ENCODE assay signal across 7 mouse cellular contexts in genomic region chr8:87660916-87661910, GRCm38 (mm10).
DNase-seq lines count a peak whose midpoint lies in the region; ATAC-seq and TF ChIP-seq lines count a peak whose summit lies in the region.

No protein-coding gene starts in this region.

- no peak overlapping the region for H3K9ac ChIP-seq in forebrain, embryonic 12.5 days
- no peak overlapping the region for H3K9ac ChIP-seq in liver, embryonic 15.5 days

- no peaks in the 10 kb centered on the region for H3K36me3 ChIP-seq in spleen, adult 2 months (ENCODE audit: control insufficient read depth, insufficient read depth, low read length)
- H3K36me3 ChIP-seq in forebrain, embryonic 12.5 days (replicated peaks): peaks cover 5% of the 10 kb centered on the region; the same call in 1 of the 2 replicates
- no peaks in the 10 kb centered on the region for H3K36me3 ChIP-seq in liver, embryonic 15.5 days (replicated peaks)

- H3K27ac ChIP-seq in spleen, adult 2 months (ENCODE audit: insufficient read depth, low read length): no peak overlapping the region
- H3K27ac ChIP-seq in forebrain, embryonic 12.5 days: peak overlapping the region; percentile 70
- H3K27ac ChIP-seq in liver, embryonic 15.5 days (replicated peaks): no peak overlapping the region

- H3K27me3 ChIP-seq in spleen, adult 2 months (ENCODE audit: control insufficient read depth, insufficient read depth, low read length): 0 out of 2 replicates have a peak, but pooled peaks cover 4% of the 10 kb centered on the region
- peaks cover 33% of the 10 kb centered on the region for H3K27me3 ChIP-seq in forebrain, embryonic 12.5 days
- peaks cover 66% of the 10 kb centered on the region for H3K27me3 ChIP-seq in liver, embryonic 15.5 days

- 28% methylated on average over 34 of the region's 34 CpGs for WGBS in spleen, adult 2 months
- WGBS in forebrain, embryonic 12.5 days: 6% methylated on average over 34 of the region's 34 CpGs
- 9% methylated on average over 34 of the region's 34 CpGs for WGBS in liver, embryonic 15.5 days (ENCODE audit: insufficient replicate concordance)

- DNase-seq in spleen, adult 2 months (ENCODE audit: low read depth in 1 of 2, low spot score in 2 of 2): peak in 1 of 2 experiments; percentile 41
- DNase-seq in spleen, adult 12 weeks (ENCODE audit: low spot score): no peak
- DNase-seq in yolk sac, embryonic 10.5 days (ENCODE audit: low spot score): peak; percentile 79
- DNase-seq in left cerebral cortex, adult 18-20 months (ENCODE audit: low spot score in 2 of 2): no peak
- DNase-seq in adrenal gland, adult 18-20 months (ENCODE audit: low spot score in 2 of 2): no peak

- no peak for TF ChIP-seq CTCF in spleen, adult 2 months (IDR thresholded peaks at IDR 0.05; ENCODE audit: extremely low read depth, insufficient read depth, insufficient read length, insufficient replicate concordance)

- peaks cover 12% of the 10 kb centered on the region; the same call in 1 of the 2 replicates for H3K4me1 ChIP-seq in spleen, adult 2 months (ENCODE audit: control insufficient read depth, insufficient read depth, insufficient read length)
- H3K4me1 ChIP-seq in forebrain, embryonic 12.5 days: peaks cover 62% of the 10 kb centered on the region
- peaks cover 10% of the 10 kb centered on the region for H3K4me1 ChIP-seq in liver, embryonic 15.5 days (replicated peaks)

- peak overlapping the region; percentile 1; the same call in 1 of the 2 replicates for H3K4me3 ChIP-seq in spleen, adult 2 months (ENCODE audit: extremely low read depth, insufficient read depth, insufficient read length)
- H3K4me3 ChIP-seq in forebrain, embryonic 12.5 days (replicated peaks): peak overlapping the region; percentile 23
- H3K4me3 ChIP-seq in liver, embryonic 15.5 days (replicated peaks): no peak overlapping the region

- TF ChIP-seq POLR2A in spleen, adult 2 months (IDR thresholded peaks at IDR 0.05; ENCODE audit: low read depth, low read length): no peak

- no peak for ATAC-seq in forebrain, embryonic 12.5 days (ENCODE audit: low FRiP score)
- no peak for ATAC-seq in liver, embryonic 15.5 days (ENCODE audit: insufficient read depth)

- H3K4me2 ChIP-seq in forebrain, embryonic 12.5 days: peak overlapping the region; percentile 53
- peak overlapping the region; percentile 15; the same call in 1 of the 2 replicates for H3K4me2 ChIP-seq in liver, embryonic 15.5 days

- no peaks in the 10 kb centered on the region for H3K9me3 ChIP-seq in forebrain, embryonic 12.5 days
- H3K9me3 ChIP-seq in liver, embryonic 15.5 days (replicated peaks): no peaks in the 10 kb centered on the region
